Mouse (Mus musculus) bone marrow macrophage, adult 2 months (primary cell): ENCODE measurements at regions not wholly inside any gene's neighbourhood (a gene's known extent, or its start where the extent isn't known, plus 50 kb on each side); places are given as distances from the start of the nearest gene placed in this dataset.

Experiments used
- CTCF ChIP-seq: IDR thresholded peaks from 2 replicates; pipeline ENCODE4 v1.5.1; 2012; ENCODE audit warnings: low read depth, mild to moderate bottlenecking, low read length, moderate library complexity
- POLR2A ChIP-seq: IDR thresholded peaks from 2 replicates; pipeline ENCODE4 v1.6.1; 2012; ENCODE audit warnings: mild to moderate bottlenecking, low read depth, low read length, borderline replicate concordance

GRCm38 (mm10) chr7:115204916-115205315 lies 461.4 kb downstream of the Insc start:
- TF ChIP-seq POLR2A (no peak), CTCF (no peak)
